Mouse (Mus musculus) midbrain, postnatal 0 days (tissue): Measurements from ENCODE around the gene Gm9. TPM values are rescaled to one million over a fixed set of nuclear protein-coding genes. Genes with fewer than 3 reads are reported as not detected.

Source experiments
- ATAC-seq: fragments of 200-750 bp; cut with Nextera tagmentation; 2 replicates; pipeline ENCODE4 v1.8.0; 2017; ENCODE audit warnings: moderate number of reproducible peaks, mild to moderate bottlenecking, moderate TSS enrichment, moderate library complexity; ENCODE audit not compliant: low FRiP score
- DNase-seq: peaks from one replicate; pipeline ENCODE4 v3.0.0-alpha.2; 2015; ENCODE audit warnings: low spot score
- H3K27ac ChIP-seq: fragments of 300-500 bp; sonication (generic); 2 replicates; pipeline ENCODE4 v1.5.1; 2014; ENCODE audit warnings: low read depth, mild to moderate bottlenecking, low read length, mixed read lengths
- H3K27me3 ChIP-seq: fragments of 300-500 bp; sonication (generic); 2 replicates; pipeline ENCODE4 v1.6.1; 2014; ENCODE audit warnings: low read length, control low read depth, mixed read lengths; ENCODE audit not compliant: insufficient read depth
- H3K36me3 ChIP-seq: fragments of 300-500 bp; sonication (generic); 2 replicates; pipeline ENCODE4 v1.6.1; 2014; ENCODE audit warnings: low read length, control low read depth, mixed read lengths; ENCODE audit not compliant: insufficient read depth
- H3K4me1 ChIP-seq: fragments of 300-500 bp; sonication (generic); 2 replicates; pipeline ENCODE4 v1.6.1; 2014; ENCODE audit warnings: mild to moderate bottlenecking, control low read depth, antibody characterized with exemption, low read length, mixed read lengths; ENCODE audit not compliant: insufficient read depth
- H3K4me2 ChIP-seq: fragments of 300-500 bp; sonication (generic); 2 replicates; pipeline ENCODE4 v1.6.1; 2014; ENCODE audit warnings: low read depth, mild to moderate bottlenecking, low read length, mixed read lengths; ENCODE audit not compliant: poor library complexity, severe bottlenecking
- H3K4me3 ChIP-seq: fragments of 300-500 bp; sonication (generic); 2 replicates; pipeline ENCODE4 v1.5.1; 2014; ENCODE audit warnings: low read depth, mild to moderate bottlenecking, low read length, moderate library complexity
- H3K9ac ChIP-seq: fragments of 300-500 bp; sonication (generic); replicated peaks from 2 replicates; pipeline ENCODE4 v1.6.1; 2014; ENCODE audit warnings: mild to moderate bottlenecking, low read length, moderate library complexity, mixed read lengths; ENCODE audit not compliant: poor library complexity, severe bottlenecking
- H3K9me3 ChIP-seq: fragments of 300-500 bp; sonication (generic); 2 replicates; pipeline ENCODE4 v1.6.1; 2016; ENCODE audit warnings: low read length, control low read depth
- CTCF ChIP-seq: IDR thresholded peaks from 2 replicates; pipeline ENCODE4 v1.5.1; 2016; ENCODE audit warnings: antibody characterized with exemption, mild to moderate bottlenecking
- WGBS: fragments of 180-500 bp; shearing (Covaris S2); extraction: QIAGEN DNeasy Blood & Tissue Kit; methylation state at CpG from one replicate; pipeline ENCODE4 v1.1.7; 2014; 5-methylcytosine and 5-hydroxymethylcytosine counted together
- polyA plus RNA-seq: library from polyadenylated mRNA; unstranded; fragments of >200 nt; fragmentation: Nextera tagmentation; extraction: Ambion mirVana; gene quantifications from 2 replicates; pipeline ENCODE4 v1.2.1, GENCODE M21; 2015
- total RNA-seq: library from RNA; depleted of rRNA; stranded (reverse); fragments of >200 nt; gene quantifications from 2 replicates; pipeline ENCODE4 v1.2.3, GENCODE M21; 2014; rRNA removed

Gm9 gene
- total and polyA plus RNA-seq, 2 experiments from 2014 or later, result not detected

DNA sequence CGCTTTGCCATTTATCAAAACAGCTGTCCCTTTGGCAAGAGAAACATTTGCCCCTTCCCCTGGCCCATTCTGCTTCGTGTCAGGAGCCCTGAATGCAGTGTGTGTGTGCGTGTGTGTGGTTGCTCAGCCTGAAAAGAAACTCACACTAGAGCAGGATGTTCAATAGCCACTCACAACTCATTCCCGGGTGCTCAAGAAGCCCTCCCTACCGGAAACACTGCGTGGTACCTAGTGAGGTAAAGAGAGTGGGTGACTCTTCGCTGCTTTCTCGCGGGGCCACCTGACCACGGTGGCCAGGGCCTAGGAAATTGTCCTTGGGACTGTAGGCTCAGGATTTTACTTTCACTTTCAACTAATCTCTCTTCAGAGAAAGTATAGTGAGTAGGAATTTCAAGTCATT lies 49.7 kb downstream of the Gm9 start:
- Histone ChIP-seq H3K27ac (no peak overlapping the region), H3K36me3 (no peaks in the 10 kb centered on the region), H3K9ac (no peak overlapping the region), H3K4me2 (no peak overlapping the region), H3K27me3 (no peaks in the 10 kb centered on the region), H3K9me3 (no peaks in the 10 kb centered on the region), H3K4me3 (no peak overlapping the region), H3K4me1 (no peaks in the 10 kb centered on the region)
- no peak for TF ChIP-seq CTCF
- no peak for DNase-seq
- 76% methylated on average over 10 of the region's 10 CpGs for WGBS
- ATAC-seq, result no peak

Other genes starting within 250 kb of the Gm9 start
- 81.4 and 137 TPM in 2 replicates for gene Sept6, start 219.2 kb downstream of the Gm9 start, total RNA-seq
- 65.1 and 66.2 TPM in 2 replicates for gene Sept6, start 219.2 kb downstream of the Gm9 start, polyA plus RNA-seq
- gene Sowahd, start 162.2 kb downstream of the Gm9 start, total RNA-seq, result not detected in 2 replicates
- 0.16 TPM in 1 of 2 replicates, not detected in the other for gene Sowahd, start 162.2 kb downstream of the Gm9 start, polyA plus RNA-seq
- 128 TPM in 2 replicates for gene Rpl39, start 125.6 kb downstream of the Gm9 start, total RNA-seq
- 305 and 335 TPM in 2 replicates for gene Rpl39, start 125.6 kb downstream of the Gm9 start, polyA plus RNA-seq
- 11.0 and 15.1 TPM in 2 replicates for gene Upf3b, start 100.7 kb downstream of the Gm9 start, total RNA-seq
- 21.6 and 27.2 TPM in 2 replicates for gene Upf3b, start 100.7 kb downstream of the Gm9 start, polyA plus RNA-seq
- gene Nkap, start 84.2 kb downstream of the Gm9 start, total RNA-seq, result 28.2 and 31.8 TPM in 2 replicates
- 24.4 and 31.8 TPM in 2 replicates for gene Nkap, start 84.2 kb downstream of the Gm9 start, polyA plus RNA-seq
- gene Akap14, start 42.2 kb downstream of the Gm9 start, total RNA-seq, result 0.27 TPM in 1 of 2 replicates, not detected in the other
- 0.54 and 0.56 TPM in 2 replicates for gene Akap14, start 42.2 kb downstream of the Gm9 start, polyA plus RNA-seq
- 157 and 172 TPM in 2 replicates for gene Ndufa1, start 19.9 kb downstream of the Gm9 start, total RNA-seq
- gene Ndufa1, start 19.9 kb downstream of the Gm9 start, polyA plus RNA-seq, result 756 and 819 TPM in 2 replicates
- gene Rnf113a1, start 19.8 kb downstream of the Gm9 start, total RNA-seq, result 9.3 and 9.7 TPM in 2 replicates
- gene Rnf113a1, start 19.8 kb downstream of the Gm9 start, polyA plus RNA-seq, result 26.8 and 30.2 TPM in 2 replicates
- not detected in 2 replicates for gene Rhox1, start 11.2 kb upstream of the Gm9 start, total RNA-seq
- not detected in 2 replicates for gene Rhox1, start 11.2 kb upstream of the Gm9 start, polyA plus RNA-seq
- not detected in 2 replicates for gene Rhox2a, start 33.9 kb upstream of the Gm9 start, total RNA-seq
- 0.20 TPM in 1 of 2 replicates, not detected in the other for gene Rhox2a, start 33.9 kb upstream of the Gm9 start, polyA plus RNA-seq
- gene Rhox3a, start 38.9 kb upstream of the Gm9 start, total RNA-seq, result not detected in 2 replicates
- gene Rhox3a, start 38.9 kb upstream of the Gm9 start, polyA plus RNA-seq, result not detected in 2 replicates
- not detected in 2 replicates for gene Rhox4a, start 54.3 kb upstream of the Gm9 start, total RNA-seq
- gene Rhox4a, start 54.3 kb upstream of the Gm9 start, polyA plus RNA-seq, result not detected in 2 replicates
- gene Rhox3a2, start 169.0 kb upstream of the Gm9 start, total RNA-seq, result not detected in 2 replicates
- gene Rhox3a2, start 169.0 kb upstream of the Gm9 start, polyA plus RNA-seq, result not detected in 2 replicates
- not detected in 2 replicates for gene Rhox4a2, start 179.8 kb upstream of the Gm9 start, total RNA-seq
- gene Rhox4a2, start 179.8 kb upstream of the Gm9 start, polyA plus RNA-seq, result not detected in 2 replicates
- not detected in 2 replicates for gene Rhox2b, start 201.0 kb upstream of the Gm9 start, total RNA-seq
- not detected in 2 replicates for gene Rhox2b, start 201.0 kb upstream of the Gm9 start, polyA plus RNA-seq
- gene Rhox4b, start 221.5 kb upstream of the Gm9 start, total RNA-seq, result not detected in 2 replicates
- not detected in 2 replicates for gene Rhox4b, start 221.5 kb upstream of the Gm9 start, polyA plus RNA-seq
- not detected in 2 replicates for gene Rhox2c, start 242.6 kb upstream of the Gm9 start, total RNA-seq
- gene Rhox2c, start 242.6 kb upstream of the Gm9 start, polyA plus RNA-seq, result not detected in 2 replicates
- not detected in 2 replicates for gene Rhox3c, start 247.5 kb upstream of the Gm9 start, total RNA-seq
- gene Rhox3c, start 247.5 kb upstream of the Gm9 start, polyA plus RNA-seq, result not detected in 2 replicates